Mouse (Mus musculus): Measurements from ENCODE around the gene Oser1. TPM values are rescaled to one million over a fixed set of nuclear protein-coding genes. Genes with fewer than 3 reads are reported as not detected.
A peak's percentile ranks its signal among the peaks of the same experiment; 100 is the strongest.

The Oser1 gene
- total RNA-seq, 2 experiments from 2014 or later = 87.4 to 93.2 TPM

GRCm38 (mm10) chr2:163362940-163363921 is 61.3 kb downstream of the Oser1 start:
- ATAC-seq (replicated peaks; ENCODE audit: poor library complexity) = no peak

GRCm38 (mm10) chr2:163360858-163361623 is 63.5 kb downstream of the Oser1 start:
- no peak for ATAC-seq (replicated peaks; ENCODE audit: poor library complexity)

- no peak for ATAC-seq (replicated peaks; ENCODE audit: poor library complexity)
Observed at GRCm38 (mm10) chr2:163359253-163359652, 65.2 kb downstream of the Oser1 start.

GRCm38 (mm10) chr2:163358662-163359061 is 65.8 kb downstream of the Oser1 start:
- no peak for ATAC-seq (replicated peaks; ENCODE audit: poor library complexity)

- peak; percentile 73 for ATAC-seq (replicated peaks; ENCODE audit: poor library complexity)
Observed at GRCm38 (mm10) chr2:163356113-163356840, 68.2 kb downstream of the Oser1 start.

Other genes with a start within 250 kb of the Oser1 start
- gene Tox2, start 221.6 kb downstream of the Oser1 start, total RNA-seq (2015) = 0.15 and 0.27 TPM in 2 replicates
- gene Tox2, start 221.6 kb downstream of the Oser1 start, total RNA-seq (2017) = 0.74 TPM in 1 of 2 replicates, not detected in the other
- not detected in 2 replicates for gene Jph2, start 26.7 kb downstream of the Oser1 start, total RNA-seq (2015)
- not detected in 2 replicates for gene Jph2, start 26.7 kb downstream of the Oser1 start, total RNA-seq (2017)
- gene Gdap1l1, start 13.8 kb upstream of the Oser1 start, total RNA-seq (2015) = not detected in 2 replicates
- gene Gdap1l1, start 13.8 kb upstream of the Oser1 start, total RNA-seq (2017) = not detected in 2 replicates
- gene Fitm2, start 47.9 kb upstream of the Oser1 start, total RNA-seq (2015) = 1.5 and 3.2 TPM in 2 replicates
- 5.8 and 6.4 TPM in 2 replicates for gene Fitm2, start 47.9 kb upstream of the Oser1 start, total RNA-seq (2017)
- gene R3hdml, start 67.6 kb upstream of the Oser1 start, total RNA-seq (2015) = not detected in 2 replicates
- gene R3hdml, start 67.6 kb upstream of the Oser1 start, total RNA-seq (2017) = not detected in 2 replicates
- gene Hnf4a, start 82.1 kb upstream of the Oser1 start, total RNA-seq (2015) = 0.07 and 1.1 TPM in 2 replicates
- 0.75 and 2.6 TPM in 2 replicates for gene Hnf4a, start 82.1 kb upstream of the Oser1 start, total RNA-seq (2017)
- 13.7 and 20.7 TPM in 2 replicates for gene Ttpal, start 177.6 kb upstream of the Oser1 start, total RNA-seq (2015)
- 12.4 and 12.7 TPM in 2 replicates for gene Ttpal, start 177.6 kb upstream of the Oser1 start, total RNA-seq (2017)
- gene Serinc3, start 220.4 kb upstream of the Oser1 start, total RNA-seq (2015) = 641 and 693 TPM in 2 replicates
- gene Serinc3, start 220.4 kb upstream of the Oser1 start, total RNA-seq (2017) = 470 and 502 TPM in 2 replicates
- gene Pkig, start 233.7 kb upstream of the Oser1 start, total RNA-seq (2015) = 50.8 and 54.4 TPM in 2 replicates
- gene Pkig, start 233.7 kb upstream of the Oser1 start, total RNA-seq (2017) = 52.9 and 56.3 TPM in 2 replicates

All from megakaryocyte progenitor cell, adult 5-6 weeks (primary cell).